Mouse (Mus musculus) left cerebral cortex, adult 11 months (tissue): ENCODE data around the gene Olfr1419.
"Not testable (repeated sequence)": the region's sequence is repeated elsewhere in the genome, so short reads cannot be mapped to it uniquely, and the experiment has no call there.

ENCODE experiments used
- DNase-seq: peaks from one replicate; pipeline ENCODE4 v3.0.0; 2022; ENCODE audit warnings: low spot score

Gene Olfr1419

GRCm38 (mm10) chr19:11875006-11875405 is at the start of gene Olfr1419:
Olfr1419 (minus strand) TSS chr19:11875106.
- DNase-seq, result no peak

GRCm38 (mm10) chr19:11922515-11922914 is 47.6 kb upstream of the Olfr1419 start:
- not testable (repeated sequence) for DNase-seq

- no peak for DNase-seq
Measured at GRCm38 (mm10) chr19:11922068-11922467, 47.2 kb upstream of the Olfr1419 start.

GRCm38 (mm10) chr19:11915804-11916203 is 40.9 kb upstream of the Olfr1419 start:
- DNase-seq, result no peak

GRCm38 (mm10) chr19:11912533-11913121 is 37.7 kb upstream of the Olfr1419 start:
- DNase-seq, result no peak

- DNase-seq, result peak; percentile 97
Measured at GRCm38 (mm10) chr19:11912037-11912532, 37.2 kb upstream of the Olfr1419 start, which contains the start of gene Patl1. Patl1 (plus strand) TSS chr19:11912399.

- no peak for DNase-seq
Measured at GRCm38 (mm10) chr19:11911603-11912002, 36.7 kb upstream of the Olfr1419 start.

- no peak for DNase-seq
Measured at GRCm38 (mm10) chr19:11911021-11911420, 36.1 kb upstream of the Olfr1419 start.

- DNase-seq, result no peak
Measured at GRCm38 (mm10) chr19:11886265-11886664, 11.4 kb upstream of the Olfr1419 start, which contains the start of gene Olfr1420. Olfr1420 (plus strand) TSS chr19:11886565.

- DNase-seq, result not testable (repeated sequence)
Measured at GRCm38 (mm10) chr19:11878404-11878803, 3.5 kb upstream of the Olfr1419 start.

- no peak for DNase-seq
Measured at GRCm38 (mm10) chr19:11867837-11868236, 7.1 kb downstream of the Olfr1419 start.

GRCm38 (mm10) chr19:11860966-11861365 is 13.9 kb downstream of the Olfr1419 start, which contains the start of gene Olfr1418:
Olfr1418 (minus strand) TSS chr19:11861066.
- DNase-seq, result no peak

- DNase-seq, result no peak
Measured at GRCm38 (mm10) chr19:11856506-11856905, 18.4 kb downstream of the Olfr1419 start.

GRCm38 (mm10) chr19:11854821-11855220 is 20.1 kb downstream of the Olfr1419 start:
- DNase-seq, result no peak

- DNase-seq, result no peak
Measured at GRCm38 (mm10) chr19:11852652-11853051, 22.3 kb downstream of the Olfr1419 start.

- no peak for DNase-seq
Measured at GRCm38 (mm10) chr19:11846333-11846732, 28.6 kb downstream of the Olfr1419 start.

GRCm38 (mm10) chr19:11839119-11839518 is 35.8 kb downstream of the Olfr1419 start, which contains the start of gene Olfr1417:
Olfr1417 (minus strand) TSS chr19:11839219.
- DNase-seq, result no peak

GRCm38 (mm10) chr19:11823346-11824065 is 51.4 kb downstream of the Olfr1419 start:
- DNase-seq, result no peak

- no peak for DNase-seq
Measured at GRCm38 (mm10) chr19:11820211-11820610, 54.7 kb downstream of the Olfr1419 start.

GRCm38 (mm10) chr19:11819800-11820199 is 55.1 kb downstream of the Olfr1419 start:
- DNase-seq, result peak; percentile 24

GRCm38 (mm10) chr19:11819143-11819700 is 55.7 kb downstream of the Olfr1419 start, which contains the start of gene Stx3:
Stx3 (minus strand) TSS chr19:11819403.
- DNase-seq, result no peak
